Mouse (Mus musculus) urinary bladder, postnatal 36 days (tissue): ENCODE measurements around the gene Lonrf2.
A peak's percentile ranks its signal among the peaks of the same experiment; 100 is the strongest.

Experiments used
- DNase-seq, 2 experiments: peaks; one replicate each; pipeline ENCODE4 v3.0.0; 2022; ENCODE audit warnings: low spot score in 2 of 2, mixed read lengths in 1 of 2

Gene Lonrf2

GRCm38 (mm10) chr1:38767812-38768211, 68.7 kb downstream of the Lonrf2 start:
- peak; percentile 35 to 71 for DNase-seq

GRCm38 (mm10) chr1:38766661-38767572, 69.6 kb downstream of the Lonrf2 start:
- DNase-seq = peak in 1 of 2 experiments; percentile 23

- no peak for DNase-seq
These were observed 70.3 kb downstream of the Lonrf2 start for GRCm38 (mm10) chr1:38766254-38766653.

- no peak for DNase-seq
These were observed 72.4 kb downstream of the Lonrf2 start for GRCm38 (mm10) chr1:38763960-38764613.

- DNase-seq = no peak
These were observed 76.1 kb downstream of the Lonrf2 start for GRCm38 (mm10) chr1:38760424-38760823.

GRCm38 (mm10) chr1:38757791-38758403, 78.6 kb downstream of the Lonrf2 start:
- DNase-seq = no peak

GRCm38 (mm10) chr1:38743863-38744262, 92.6 kb downstream of the Lonrf2 start:
- no peak for DNase-seq
